Mouse (Mus musculus): ENCODE data around the gene Jazf1. TPM values are rescaled to one million over a fixed set of nuclear protein-coding genes. Genes with fewer than 3 reads are reported as not detected.

The Jazf1 gene
- total and polyA plus RNA-seq, 2 experiments: 0.48 to 0.74 TPM

- no peak overlapping the region for H3K27ac ChIP-seq (replicated peaks; ENCODE audit: insufficient read depth, low read depth, low read length)
- H3K4me3 ChIP-seq (ENCODE audit: insufficient read depth, low read depth, low read length): no peak overlapping the region
- no peaks in the 10 kb centered on the region for H3K27me3 ChIP-seq (ENCODE audit: control insufficient read depth, insufficient read depth, low read length)
- no peaks in the 10 kb centered on the region for H3K36me3 ChIP-seq (ENCODE audit: control insufficient read depth, insufficient read depth, low read length)
- no peak for TF ChIP-seq POLR2A (IDR thresholded peaks at IDR 0.05; ENCODE audit: extremely low read depth, insufficient read depth, low read length)
- no peak for TF ChIP-seq CTCF (IDR thresholded peaks at IDR 0.05; ENCODE audit: low read depth, low read length)
- WGBS: 83% methylated on average over 5 of the region's 5 CpGs
- no peak overlapping the region for H3K9ac ChIP-seq (ENCODE audit: low read depth, low read length)
- H3K79me2 ChIP-seq (ENCODE audit: control insufficient read depth, insufficient read depth, low read length): no peaks in the 10 kb centered on the region
- H3K4me1 ChIP-seq (ENCODE audit: control insufficient read depth, insufficient read depth, low read length): peaks cover 3% of the 10 kb centered on the region; the same call in 1 of the 2 replicates
- no peak for DNase-seq (ENCODE audit: extremely low read depth, low read depth, low spot score)
Observed at GRCm38 (mm10) chr6:52912143-52912918, 156.1 kb downstream of the Jazf1 start.

- no peaks in the 10 kb centered on the region for H3K79me2 ChIP-seq (ENCODE audit: control insufficient read depth, insufficient read depth, low read length)
- H3K36me3 ChIP-seq (ENCODE audit: control insufficient read depth, insufficient read depth, low read length): no peaks in the 10 kb centered on the region
- H3K27me3 ChIP-seq (ENCODE audit: control insufficient read depth, insufficient read depth, low read length): no peaks in the 10 kb centered on the region
- no peak overlapping the region for H3K27ac ChIP-seq (replicated peaks; ENCODE audit: insufficient read depth, low read depth, low read length)
- WGBS: 72% methylated on average over 5 of the region's 5 CpGs
- DNase-seq (ENCODE audit: extremely low read depth, low read depth, low spot score): no peak
- TF ChIP-seq CTCF (IDR thresholded peaks at IDR 0.05; ENCODE audit: low read depth, low read length) (no peak), POLR2A (IDR thresholded peaks at IDR 0.05; ENCODE audit: extremely low read depth, insufficient read depth, low read length) (no peak)
- H3K4me1 ChIP-seq (ENCODE audit: control insufficient read depth, insufficient read depth, low read length): no peaks in the 10 kb centered on the region
- no peak overlapping the region for H3K9ac ChIP-seq (ENCODE audit: low read depth, low read length)
- H3K4me3 ChIP-seq (ENCODE audit: insufficient read depth, low read depth, low read length): no peak overlapping the region
Observed at GRCm38 (mm10) chr6:52906801-52907200, 161.6 kb downstream of the Jazf1 start.

- no peak for DNase-seq (ENCODE audit: extremely low read depth, low read depth, low spot score)
- H3K79me2 ChIP-seq (ENCODE audit: control insufficient read depth, insufficient read depth, low read length): no peaks in the 10 kb centered on the region
- no peak overlapping the region for H3K27ac ChIP-seq (replicated peaks; ENCODE audit: insufficient read depth, low read depth, low read length)
- TF ChIP-seq POLR2A (IDR thresholded peaks at IDR 0.05; ENCODE audit: extremely low read depth, insufficient read depth, low read length) (no peak), CTCF (IDR thresholded peaks at IDR 0.05; ENCODE audit: low read depth, low read length) (no peak)
- H3K36me3 ChIP-seq (ENCODE audit: control insufficient read depth, insufficient read depth, low read length): no peaks in the 10 kb centered on the region
- H3K27me3 ChIP-seq (ENCODE audit: control insufficient read depth, insufficient read depth, low read length): no peaks in the 10 kb centered on the region
- 83% methylated on average over 3 of the region's 3 CpGs for WGBS
- no peak overlapping the region for H3K9ac ChIP-seq (ENCODE audit: low read depth, low read length)
- H3K4me1 ChIP-seq (ENCODE audit: control insufficient read depth, insufficient read depth, low read length): no peaks in the 10 kb centered on the region
- H3K4me3 ChIP-seq (ENCODE audit: insufficient read depth, low read depth, low read length): no peak overlapping the region
Observed at GRCm38 (mm10) chr6:52905100-52905499, 163.3 kb downstream of the Jazf1 start.

- Histone ChIP-seq H3K9ac (ENCODE audit: low read depth, low read length) (no peak overlapping the region), H3K79me2 (ENCODE audit: control insufficient read depth, insufficient read depth, low read length) (no peaks in the 10 kb centered on the region), H3K36me3 (ENCODE audit: control insufficient read depth, insufficient read depth, low read length) (no peaks in the 10 kb centered on the region), H3K4me1 (ENCODE audit: control insufficient read depth, insufficient read depth, low read length) (no peaks in the 10 kb centered on the region), H3K27me3 (ENCODE audit: control insufficient read depth, insufficient read depth, low read length) (no peaks in the 10 kb centered on the region), H3K4me3 (ENCODE audit: insufficient read depth, low read depth, low read length) (no peak overlapping the region), H3K27ac (replicated peaks; ENCODE audit: insufficient read depth, low read depth, low read length) (no peak overlapping the region)
- DNase-seq (ENCODE audit: extremely low read depth, low read depth, low spot score): no peak
- no peak for TF ChIP-seq CTCF (IDR thresholded peaks at IDR 0.05; ENCODE audit: low read depth, low read length)
- no peak for TF ChIP-seq POLR2A (IDR thresholded peaks at IDR 0.05; ENCODE audit: extremely low read depth, insufficient read depth, low read length)
- 80% methylated on average over 4 of the region's 4 CpGs for WGBS
Observed at GRCm38 (mm10) chr6:52903226-52903960, 165.0 kb downstream of the Jazf1 start.

- no peak for DNase-seq (ENCODE audit: extremely low read depth, low read depth, low spot score)
Observed at GRCm38 (mm10) chr6:52899574-52900245, 168.7 kb downstream of the Jazf1 start.

More at GRCm38 (mm10) chr6:52899574-52900245, 168.7 kb downstream of the Jazf1 start:
- Histone ChIP-seq H3K9ac (ENCODE audit: low read depth, low read length) (no peak overlapping the region), H3K27me3 (ENCODE audit: control insufficient read depth, insufficient read depth, low read length) (no peaks in the 10 kb centered on the region), H3K36me3 (ENCODE audit: control insufficient read depth, insufficient read depth, low read length) (no peaks in the 10 kb centered on the region), H3K27ac (replicated peaks; ENCODE audit: insufficient read depth, low read depth, low read length) (no peak overlapping the region), H3K4me1 (ENCODE audit: control insufficient read depth, insufficient read depth, low read length) (no peaks in the 10 kb centered on the region), H3K4me3 (ENCODE audit: insufficient read depth, low read depth, low read length) (no peak overlapping the region), H3K79me2 (ENCODE audit: control insufficient read depth, insufficient read depth, low read length) (no peaks in the 10 kb centered on the region)
- 93% methylated on average over 3 of the region's 3 CpGs for WGBS
- TF ChIP-seq POLR2A (IDR thresholded peaks at IDR 0.05; ENCODE audit: extremely low read depth, insufficient read depth, low read length) (no peak), CTCF (IDR thresholded peaks at IDR 0.05; ENCODE audit: low read depth, low read length) (no peak)
